Mouse (Mus musculus): ENCODE measurements around the gene Ubxn6. TPM values are rescaled to one million over a fixed set of nuclear protein-coding genes. Genes with fewer than 3 reads are reported as not detected.

Gene Ubxn6
- polyA plus RNA-seq, 1 experiment from 2014 or later = 69.9 TPM

DNA sequence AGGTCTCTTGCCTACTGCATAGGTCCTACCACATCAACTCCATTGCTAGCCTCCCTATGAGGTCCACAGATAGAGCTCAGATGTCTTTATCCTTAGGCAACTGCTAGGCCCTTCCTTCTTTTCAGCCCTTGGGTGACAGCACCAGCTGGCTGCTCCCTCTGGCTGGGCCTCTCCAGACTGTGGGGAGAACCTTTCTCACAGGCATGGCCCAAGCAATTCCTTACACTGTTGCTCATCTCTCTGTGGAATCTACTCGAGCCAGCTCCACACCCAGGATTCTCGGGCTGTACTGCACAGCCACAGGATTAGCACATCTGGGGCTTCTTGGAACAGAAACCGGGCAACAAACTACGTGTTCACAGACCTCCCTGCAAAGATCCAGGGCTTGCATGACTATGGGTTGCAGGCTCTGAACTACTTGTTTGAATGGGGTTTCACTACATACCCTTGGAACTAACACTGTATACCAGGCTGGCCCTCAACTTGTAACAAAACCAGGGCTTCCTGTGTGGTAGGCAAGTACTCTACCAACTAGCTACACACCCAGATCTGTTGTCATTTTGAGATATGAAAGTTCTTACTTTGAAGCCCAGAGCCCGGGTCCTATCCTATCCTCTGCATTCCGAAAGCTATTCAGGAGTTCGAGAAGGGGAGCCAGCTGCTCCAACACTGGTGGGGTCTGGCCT is 40.6 kb downstream of the Ubxn6 start:
- WGBS = 93% methylated on average over 7 of the region's 7 CpGs
- H3K27me3 ChIP-seq (ENCODE audit: control insufficient read depth, insufficient read depth, low read length) = no peaks in the 10 kb centered on the region
- H3K4me1 ChIP-seq (ENCODE audit: control insufficient read depth, insufficient read depth, low read length) = peaks cover 9% of the 10 kb centered on the region
- no peak overlapping the region for H3K4me3 ChIP-seq (ENCODE audit: low read depth, low read length)
- peaks cover 10% of the 10 kb centered on the region; the same call in 1 of the 2 replicates for H3K36me3 ChIP-seq (ENCODE audit: control insufficient read depth, insufficient read depth, low read length)
- no peak overlapping the region for H3K9ac ChIP-seq (replicated peaks; ENCODE audit: low read depth, low read length)
- no peak overlapping the region for H3K27ac ChIP-seq (ENCODE audit: low read depth, low read length)
- no peaks in the 10 kb centered on the region for H3K9me3 ChIP-seq (ENCODE audit: control insufficient read depth, low read length)
- no peak overlapping the region for H3K4me2 ChIP-seq (ENCODE audit: low read depth, low read length)
- ATAC-seq (ENCODE audit: low read depth) = no peak

DNA sequence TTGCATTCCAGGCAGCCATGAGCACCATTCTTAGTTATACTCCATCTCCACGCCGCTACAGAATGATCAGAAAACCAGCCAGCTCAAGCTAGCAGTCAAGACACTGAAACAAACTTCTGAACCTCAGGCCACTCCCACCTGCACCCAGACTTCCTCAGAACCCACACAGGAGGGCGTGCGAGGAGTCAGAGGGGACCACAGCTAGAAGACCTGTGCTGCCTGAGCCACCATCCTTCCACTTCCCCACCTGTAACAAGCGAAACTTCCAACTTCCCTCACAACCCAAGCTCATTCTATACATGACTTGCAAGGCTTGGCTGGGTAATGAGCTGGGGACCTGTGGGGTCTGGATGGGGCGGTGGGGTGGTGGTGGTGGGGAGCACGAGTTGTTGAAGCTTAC is 42.0 kb downstream of the Ubxn6 start:
- Histone ChIP-seq H3K27ac (ENCODE audit: low read depth, low read length) (no peak overlapping the region), H3K4me3 (ENCODE audit: low read depth, low read length) (no peak overlapping the region), H3K27me3 (ENCODE audit: control insufficient read depth, insufficient read depth, low read length) (no peaks in the 10 kb centered on the region), H3K9ac (replicated peaks; ENCODE audit: low read depth, low read length) (no peak overlapping the region), H3K4me2 (ENCODE audit: low read depth, low read length) (no peak overlapping the region), H3K9me3 (ENCODE audit: control insufficient read depth, low read length) (no peaks in the 10 kb centered on the region), H3K4me1 (ENCODE audit: control insufficient read depth, insufficient read depth, low read length) (peaks cover 9% of the 10 kb centered on the region), H3K36me3 (ENCODE audit: control insufficient read depth, insufficient read depth, low read length) (peaks cover 10% of the 10 kb centered on the region; the same call in 1 of the 2 replicates)
- 86% methylated on average over 7 of the region's 7 CpGs for WGBS
- no peak for ATAC-seq (ENCODE audit: low read depth)

DNA sequence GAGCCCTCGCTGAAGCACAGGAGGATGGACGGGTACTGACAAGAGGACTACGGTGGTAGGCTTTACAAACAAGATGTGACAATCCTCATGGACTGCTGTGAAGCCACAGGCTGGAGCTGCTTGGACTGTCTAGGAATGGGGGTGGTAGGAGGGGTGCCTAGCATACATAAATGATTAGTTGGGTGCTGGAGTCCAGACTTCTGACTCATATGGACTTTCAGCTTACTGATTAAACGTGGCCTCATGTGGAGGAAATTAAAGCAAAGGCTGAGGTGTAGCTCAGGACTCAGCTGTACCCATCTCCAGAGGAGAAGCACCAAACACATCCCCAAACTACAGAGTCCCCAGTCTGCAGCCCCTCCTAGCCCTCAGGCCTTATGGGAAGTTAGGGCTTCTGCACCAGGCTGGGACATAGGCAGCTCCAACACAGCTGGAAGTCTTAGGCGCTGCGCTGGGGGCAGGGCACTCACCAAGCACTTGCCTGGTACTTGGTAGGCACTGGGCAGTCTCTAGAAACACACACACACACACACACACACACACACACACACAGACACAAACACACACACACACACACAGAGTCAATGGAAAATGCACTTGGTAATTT is 42.6 kb downstream of the Ubxn6 start:
- 77% methylated on average over 6 of the region's 6 CpGs for WGBS

DNA sequence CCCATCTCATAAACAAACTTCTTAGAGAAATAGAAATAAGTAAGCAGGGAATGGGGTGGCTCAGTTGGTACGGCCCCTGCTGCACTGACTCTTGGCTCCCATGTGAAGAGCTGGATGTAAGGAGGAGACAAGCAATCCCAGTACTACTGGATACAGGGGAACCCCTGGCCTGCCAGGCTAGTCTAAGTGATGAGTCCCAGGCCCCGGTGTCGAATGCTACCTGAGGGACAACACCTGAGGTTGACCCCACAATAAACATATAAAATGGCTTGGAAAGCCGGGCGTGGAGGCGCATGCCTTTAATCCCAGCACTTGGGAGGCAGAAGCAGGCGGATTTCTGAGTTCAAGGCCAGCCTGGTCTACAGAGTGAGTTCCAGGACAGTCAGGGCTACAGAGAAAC is 43.4 kb downstream of the Ubxn6 start:
- no peaks in the 10 kb centered on the region for H3K27me3 ChIP-seq (ENCODE audit: control insufficient read depth, insufficient read depth, low read length)
- H3K27ac ChIP-seq (ENCODE audit: low read depth, low read length) = no peak overlapping the region
- 94% methylated on average over 7 of the region's 7 CpGs for WGBS
- no peak overlapping the region for H3K4me3 ChIP-seq (ENCODE audit: low read depth, low read length)
- H3K9me3 ChIP-seq (ENCODE audit: control insufficient read depth, low read length) = no peaks in the 10 kb centered on the region
- H3K4me2 ChIP-seq (ENCODE audit: low read depth, low read length) = no peak overlapping the region
- ATAC-seq (ENCODE audit: low read depth) = no peak
- H3K4me1 ChIP-seq (ENCODE audit: control insufficient read depth, insufficient read depth, low read length) = peaks cover 9% of the 10 kb centered on the region
- H3K36me3 ChIP-seq (ENCODE audit: control insufficient read depth, insufficient read depth, low read length) = peaks cover 10% of the 10 kb centered on the region; the same call in 1 of the 2 replicates
- H3K9ac ChIP-seq (replicated peaks; ENCODE audit: low read depth, low read length) = no peak overlapping the region

More for the DNA sequence above, 42.6 kb downstream of the Ubxn6 start:
- Histone ChIP-seq H3K27ac (ENCODE audit: low read depth, low read length) (no peak overlapping the region; the same call in 1 of the 2 replicates), H3K36me3 (ENCODE audit: control insufficient read depth, insufficient read depth, low read length) (peaks cover 10% of the 10 kb centered on the region; the same call in 1 of the 2 replicates), H3K9ac (replicated peaks; ENCODE audit: low read depth, low read length) (no peak overlapping the region), H3K9me3 (ENCODE audit: control insufficient read depth, low read length) (no peaks in the 10 kb centered on the region), H3K4me2 (ENCODE audit: low read depth, low read length) (no peak overlapping the region), H3K27me3 (ENCODE audit: control insufficient read depth, insufficient read depth, low read length) (no peaks in the 10 kb centered on the region), H3K4me3 (ENCODE audit: low read depth, low read length) (no peak overlapping the region), H3K4me1 (ENCODE audit: control insufficient read depth, insufficient read depth, low read length) (peaks cover 9% of the 10 kb centered on the region)
- no peak for ATAC-seq (ENCODE audit: low read depth)

DNA sequence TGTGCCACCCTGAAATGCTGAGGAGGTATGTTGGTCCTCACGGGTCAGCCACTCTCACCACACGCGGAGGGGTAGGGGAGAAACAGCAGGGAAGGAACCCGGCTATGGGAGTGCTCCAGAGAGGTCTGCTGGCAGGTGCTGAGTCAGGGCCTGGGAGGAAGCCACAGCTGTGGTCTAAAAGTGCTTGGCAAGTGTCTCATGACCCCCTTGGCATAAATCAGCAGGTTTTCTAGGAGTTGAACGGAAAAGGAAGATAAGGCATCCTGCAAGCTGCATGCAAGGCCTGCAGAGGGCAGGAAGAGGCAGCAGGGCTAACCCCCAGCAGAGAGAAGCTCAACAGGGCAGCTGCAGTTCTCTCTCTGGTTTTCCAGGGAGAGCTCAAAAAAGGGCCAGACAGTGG is 43.9 kb downstream of the Ubxn6 start:
- no peak overlapping the region for H3K27ac ChIP-seq (ENCODE audit: low read depth, low read length)
- peaks cover 10% of the 10 kb centered on the region; the same call in 1 of the 2 replicates for H3K36me3 ChIP-seq (ENCODE audit: control insufficient read depth, insufficient read depth, low read length)
- no peak overlapping the region for H3K9ac ChIP-seq (replicated peaks; ENCODE audit: low read depth, low read length)
- H3K4me2 ChIP-seq (ENCODE audit: low read depth, low read length) = no peak overlapping the region
- peaks cover 9% of the 10 kb centered on the region for H3K4me1 ChIP-seq (ENCODE audit: control insufficient read depth, insufficient read depth, low read length)
- ATAC-seq (ENCODE audit: low read depth) = no peak
- H3K9me3 ChIP-seq (ENCODE audit: control insufficient read depth, low read length) = no peaks in the 10 kb centered on the region
- 66% methylated on average over 5 of the region's 5 CpGs for WGBS
- H3K4me3 ChIP-seq (ENCODE audit: low read depth, low read length) = no peak overlapping the region
- no peaks in the 10 kb centered on the region for H3K27me3 ChIP-seq (ENCODE audit: control insufficient read depth, insufficient read depth, low read length)

DNA sequence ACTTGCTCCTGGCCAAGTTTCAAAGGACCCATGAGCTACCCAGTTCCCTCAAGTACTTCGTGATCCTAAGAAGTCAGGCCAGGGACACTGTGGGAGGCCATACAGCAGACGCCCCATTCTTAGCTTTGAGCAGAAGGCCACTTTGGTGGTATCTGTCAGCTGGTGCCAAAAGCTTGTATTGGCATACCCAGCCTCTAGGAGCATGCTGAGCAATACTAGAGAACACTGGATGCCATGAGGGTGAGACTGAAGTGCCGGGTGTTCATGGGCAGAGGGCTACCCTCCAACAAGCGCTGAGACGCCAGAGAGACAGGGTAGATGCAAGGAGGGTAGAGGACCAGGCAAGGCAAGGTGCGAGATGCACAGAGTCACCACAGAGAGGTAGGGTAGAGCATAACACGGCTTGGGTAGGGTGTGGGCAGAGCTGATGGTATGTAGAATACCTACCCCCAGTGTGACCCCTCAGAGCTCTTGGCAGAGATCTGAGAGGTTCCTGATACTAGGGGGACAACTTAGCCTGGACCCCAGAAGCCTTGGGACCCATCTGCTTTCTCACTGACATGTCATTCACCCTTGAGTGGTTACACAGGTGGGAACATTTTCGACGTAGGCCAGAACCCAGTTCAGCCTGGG is 44.5 kb downstream of the Ubxn6 start:
- no peak overlapping the region for H3K27ac ChIP-seq (ENCODE audit: low read depth, low read length)
- peaks cover 5% of the 10 kb centered on the region for H3K4me1 ChIP-seq (ENCODE audit: control insufficient read depth, insufficient read depth, low read length)
- H3K9ac ChIP-seq (replicated peaks; ENCODE audit: low read depth, low read length) = no peak overlapping the region
- H3K4me3 ChIP-seq (ENCODE audit: low read depth, low read length) = no peak overlapping the region
- WGBS = 92% methylated on average over 9 of the region's 9 CpGs
- H3K27me3 ChIP-seq (ENCODE audit: control insufficient read depth, insufficient read depth, low read length) = no peaks in the 10 kb centered on the region
- peaks cover 10% of the 10 kb centered on the region; the same call in 1 of the 2 replicates for H3K36me3 ChIP-seq (ENCODE audit: control insufficient read depth, insufficient read depth, low read length)
- no peak for ATAC-seq (ENCODE audit: low read depth)
- H3K4me2 ChIP-seq (ENCODE audit: low read depth, low read length) = no peak overlapping the region
- no peaks in the 10 kb centered on the region for H3K9me3 ChIP-seq (ENCODE audit: control insufficient read depth, low read length)

DNA sequence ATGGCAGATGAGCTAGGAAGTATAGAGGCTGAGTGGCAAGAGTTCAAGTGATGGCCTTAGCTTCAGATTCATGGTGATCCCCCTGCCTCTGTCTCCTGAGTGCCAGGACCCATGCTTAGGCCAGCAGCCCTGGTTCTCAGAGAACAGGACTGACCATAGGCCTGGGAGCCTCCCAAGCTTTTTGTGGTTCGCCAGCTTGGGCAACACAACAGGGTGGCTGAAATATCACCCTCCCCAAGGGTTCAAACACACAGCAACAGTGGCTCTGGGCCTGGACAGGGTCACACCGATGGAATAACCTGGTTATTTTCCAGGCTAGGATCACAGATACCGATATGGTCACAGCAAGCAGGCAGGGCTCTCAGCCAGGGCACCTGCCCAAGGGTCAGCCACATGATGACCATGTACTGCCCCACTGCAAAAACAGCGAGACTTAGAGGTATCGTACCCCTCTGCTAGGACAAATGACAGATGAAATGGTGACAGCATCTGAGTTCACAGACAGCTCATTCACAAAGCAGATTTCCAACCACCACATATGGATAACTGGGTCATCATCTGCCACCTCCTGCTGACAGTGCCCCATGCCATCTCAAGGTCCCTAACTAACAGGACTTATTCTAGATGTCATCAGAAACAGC is 46.9 kb downstream of the Ubxn6 start:
- no peaks in the 10 kb centered on the region; the same call in 1 of the 2 replicates for H3K4me1 ChIP-seq (ENCODE audit: control insufficient read depth, insufficient read depth, low read length)
- no peak overlapping the region for H3K4me2 ChIP-seq (ENCODE audit: low read depth, low read length)
- no peaks in the 10 kb centered on the region for H3K27me3 ChIP-seq (ENCODE audit: control insufficient read depth, insufficient read depth, low read length)
- no peak for ATAC-seq (ENCODE audit: low read depth)
- whole genome bisulfite sequencing = 94% methylated on average over 5 of the region's 5 CpGs
- H3K27ac ChIP-seq (ENCODE audit: low read depth, low read length) = no peak overlapping the region
- H3K4me3 ChIP-seq (ENCODE audit: low read depth, low read length) = no peak overlapping the region
- H3K36me3 ChIP-seq (ENCODE audit: control insufficient read depth, insufficient read depth, low read length) = no peaks in the 10 kb centered on the region
- H3K9ac ChIP-seq (replicated peaks; ENCODE audit: low read depth, low read length) = no peak overlapping the region
- no peaks in the 10 kb centered on the region for H3K9me3 ChIP-seq (ENCODE audit: control insufficient read depth, low read length)

DNA sequence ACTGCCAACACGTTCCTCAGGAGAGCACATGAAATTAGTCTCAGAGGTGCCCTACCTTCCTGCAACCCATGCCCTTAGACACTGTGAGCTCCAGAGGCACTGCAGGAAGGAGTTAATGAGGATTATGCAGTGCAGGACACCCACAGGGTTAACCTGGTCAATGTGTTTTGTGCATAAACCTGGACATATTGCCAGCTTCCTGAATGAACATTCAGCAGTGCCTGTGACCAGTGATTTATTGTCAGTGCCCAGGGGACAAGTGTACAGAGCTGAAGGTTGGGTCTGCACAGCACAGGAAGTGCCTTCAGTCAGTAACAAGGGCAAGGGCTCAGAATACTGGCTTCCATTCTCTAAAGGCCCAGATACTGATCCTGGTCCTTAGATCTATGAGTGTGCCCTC is 47.9 kb downstream of the Ubxn6 start:
- Histone ChIP-seq H3K27ac (ENCODE audit: low read depth, low read length) (no peak overlapping the region), H3K9ac (replicated peaks; ENCODE audit: low read depth, low read length) (no peak overlapping the region), H3K4me2 (ENCODE audit: low read depth, low read length) (no peak overlapping the region), H3K9me3 (ENCODE audit: control insufficient read depth, low read length) (no peaks in the 10 kb centered on the region), H3K4me3 (ENCODE audit: low read depth, low read length) (no peak overlapping the region), H3K27me3 (ENCODE audit: control insufficient read depth, insufficient read depth, low read length) (no peaks in the 10 kb centered on the region), H3K4me1 (ENCODE audit: control insufficient read depth, insufficient read depth, low read length) (no peaks in the 10 kb centered on the region; the same call in 1 of the 2 replicates), H3K36me3 (ENCODE audit: control insufficient read depth, insufficient read depth, low read length) (no peaks in the 10 kb centered on the region)
- 74% methylated on average over 1 of the region's 1 CpGs for WGBS
- no peak for ATAC-seq (ENCODE audit: low read depth)

Measured in neural tube, embryonic 14.5 days (tissue).